In genomic region chr9:64691176-64691575, GRCm38 (mm10) we compare ENCODE assay signal across 8 mouse cellular contexts. TPM values are rescaled to one million over a fixed set of nuclear protein-coding genes. Genes with fewer than 3 reads are reported as not detected.
DNase-seq lines count a peak whose midpoint lies in the region; ATAC-seq and TF ChIP-seq lines count a peak whose summit lies in the region.

No protein-coding gene starts in this region.

- no peak for TF ChIP-seq POLR2A in small intestine, adult 2 months (IDR thresholded peaks at IDR 0.05; ENCODE audit: low read depth, low read length)

- no peaks in the 10 kb centered on the region for H3K9me3 ChIP-seq in embryonic facial prominence, embryonic 11.5 days (replicated peaks; ENCODE audit: control insufficient read depth, low read length)
- no peaks in the 10 kb centered on the region for H3K9me3 ChIP-seq in hindbrain, embryonic 14.5 days (ENCODE audit: control insufficient read depth, low read length)

- H3K4me1 ChIP-seq in embryonic facial prominence, embryonic 11.5 days (ENCODE audit: control insufficient read depth, insufficient read depth, low read length) = no peaks in the 10 kb centered on the region
- peaks cover 8% of the 10 kb centered on the region; the same call in 1 of the 2 replicates for H3K4me1 ChIP-seq in hindbrain, embryonic 14.5 days (replicated peaks; ENCODE audit: control insufficient read depth, insufficient read depth, low read length)
- H3K4me1 ChIP-seq in small intestine, adult 2 months (ENCODE audit: control insufficient read depth, insufficient read depth, insufficient read length, low read length) = peaks cover 26% of the 10 kb centered on the region

- H3K9ac ChIP-seq in embryonic facial prominence, embryonic 11.5 days (replicated peaks; ENCODE audit: low read length) = no peak overlapping the region
- no peak overlapping the region for H3K9ac ChIP-seq in hindbrain, embryonic 14.5 days

- no peak overlapping the region for H3K4me3 ChIP-seq in embryonic facial prominence, embryonic 11.5 days (ENCODE audit: low read depth, low read length)
- no peak overlapping the region for H3K4me3 ChIP-seq in hindbrain, embryonic 14.5 days (replicated peaks; ENCODE audit: low read length)
- no peak overlapping the region for H3K4me3 ChIP-seq in small intestine, adult 2 months (ENCODE audit: low read depth, low read length)

- intact Hi-C loops in left cerebral cortex, postnatal 25 days (cut with DNase I) = loop anchor here (2.0 kb wide), 1 partner anchor 344 kb away; no protein-coding TSS in a partner anchor

- TF ChIP-seq CTCF in small intestine, adult 2 months (IDR thresholded peaks at IDR 0.05; ENCODE audit: extremely low read depth, insufficient read length, insufficient replicate concordance, low read depth, low read length) = peak; percentile 64; the same call in 1 of the 2 replicates

- no peak overlapping the region for H3K27ac ChIP-seq in embryonic facial prominence, embryonic 11.5 days (replicated peaks; ENCODE audit: low read depth, low read length)
- no peak overlapping the region for H3K27ac ChIP-seq in hindbrain, embryonic 14.5 days
- H3K27ac ChIP-seq in small intestine, adult 2 months (ENCODE audit: insufficient read depth, low read depth, low read length) = no peak overlapping the region

- peak; percentile 72; the same call in 1 of the 2 replicates for ATAC-seq in embryonic facial prominence, embryonic 11.5 days (replicated peaks; ENCODE audit: insufficient number of reproducible peaks, low FRiP score, low TSS enrichment, low read depth)
- ATAC-seq in hindbrain, embryonic 14.5 days (ENCODE audit: low FRiP score) = peak; percentile 84
- ATAC-seq in megakaryocyte-erythroid progenitor cell, adult 5-6 weeks (replicated peaks; ENCODE audit: low FRiP score, low TSS enrichment, poor library complexity, severe bottlenecking) = peak; percentile 85

- H3K4me2 ChIP-seq in embryonic facial prominence, embryonic 11.5 days (ENCODE audit: low read depth, low read length) = no peak overlapping the region
- H3K4me2 ChIP-seq in hindbrain, embryonic 14.5 days (replicated peaks) = no peak overlapping the region

- H3K27me3 ChIP-seq in embryonic facial prominence, embryonic 11.5 days (ENCODE audit: control insufficient read depth, insufficient read depth, low read length) = no peaks in the 10 kb centered on the region
- H3K27me3 ChIP-seq in hindbrain, embryonic 14.5 days (ENCODE audit: control insufficient read depth, insufficient read depth, low read length) = no peaks in the 10 kb centered on the region
- no peaks in the 10 kb centered on the region for H3K27me3 ChIP-seq in small intestine, adult 2 months (ENCODE audit: control insufficient read depth, insufficient read depth, low read length)

- H3K36me3 ChIP-seq in embryonic facial prominence, embryonic 11.5 days (replicated peaks; ENCODE audit: control insufficient read depth, insufficient read depth, low read depth, low read length) = no peaks in the 10 kb centered on the region
- H3K36me3 ChIP-seq in hindbrain, embryonic 14.5 days (replicated peaks; ENCODE audit: control insufficient read depth, insufficient read depth) = peaks cover 17% of the 10 kb centered on the region
- peaks cover 10% of the 10 kb centered on the region for H3K36me3 ChIP-seq in small intestine, adult 2 months (ENCODE audit: control insufficient read depth, insufficient read depth, low read length)

- 1% methylated on average over 7 of the region's 7 CpGs for whole genome bisulfite sequencing in embryonic facial prominence, embryonic 11.5 days
- WGBS in hindbrain, embryonic 14.5 days = 0% methylated on average over 7 of the region's 7 CpGs
- 11% methylated on average over 7 of the region's 7 CpGs for WGBS in small intestine, adult 2 months

- peak; percentile 56 for DNase-seq in gastrocnemius, postnatal 10 days
- DNase-seq in gastrocnemius, adult 8-10 months (ENCODE audit: low spot score in 2 of 2) = no peak
- DNase-seq in adrenal gland, postnatal 10 days = peak; percentile 78
- peak; percentile 73 for DNase-seq in embryonic facial prominence, embryonic 11.5 days (ENCODE audit: low spot score)
- peak; percentile 72 for DNase-seq in hindbrain, embryonic 14.5 days (ENCODE audit: low spot score)
- DNase-seq in left cerebral cortex, postnatal 25 days (ENCODE audit: low spot score in 2 of 2) = peak; percentile 24 to 49

RNA-seq across cellular contexts. Expression of gene Rab11a, which starts 46.4 kb away (rescaled TPM):
- total RNA-seq in gastrocnemius, postnatal 10 days (2021) = 100 to 1,000 TPM; 137 to 142 TPM
- total RNA-seq in gastrocnemius, adult 8-10 months (2022) = 100 to 1,000 TPM in 3 of 4 experiments, 10 to 100 TPM in 1; 96.3 to 105 (median 102) TPM
- total RNA-seq in adrenal gland, postnatal 10 days (2021) = 100 to 1,000 TPM; 258 to 267 TPM
- polyA plus RNA-seq in embryonic facial prominence, embryonic 11.5 days (2014; fragmentation: Nextera tagmentation; extraction: Ambion mirVana) = 286 and 290 TPM in 2 replicates
- polyA plus RNA-seq in hindbrain, embryonic 14.5 days (2014; fragmentation: Nextera tagmentation; extraction: Ambion mirVana) = 450 and 457 TPM in 2 replicates
- 100 to 1,000 TPM; 265 to 274 TPM for total RNA-seq in left cerebral cortex, postnatal 25 days (2021)
- total RNA-seq in megakaryocyte-erythroid progenitor cell, adult 5-6 weeks (2014; fragmentation: Nextera tagmentation) = 64.7 and 115 TPM in 2 replicates
- 82.7 and 113 TPM in 2 replicates for total RNA-seq in megakaryocyte-erythroid progenitor cell, adult 5-6 weeks (2017)
- 36.8 and 74.3 TPM in 2 replicates for polyA plus RNA-seq in small intestine, adult 2 months (2012; rRNA removed)

Comparison
In these comparisons a context has a peak if more than half of its experiments do, and no peak if none do; other contexts are left out.
1. DNase-seq: peak in gastrocnemius, postnatal 10 days (single experiment), adrenal gland, postnatal 10 days (single experiment), embryonic facial prominence, embryonic 11.5 days (single experiment), hindbrain, embryonic 14.5 days (single experiment) and left cerebral cortex, postnatal 25 days (2 of 2); none in gastrocnemius, adult 8-10 months (0 of 2).
2. Peak in every context shown above with its lines, with median percentiles within 50 percentile points of each other: ATAC-seq.